Mouse (Mus musculus): Measurements from ENCODE around the gene D11Wsu47e. TPM values are rescaled to one million over a fixed set of nuclear protein-coding genes. Genes with fewer than 3 reads are reported as not detected.
"Not testable (repeated sequence)": the region's sequence is repeated elsewhere in the genome, so short reads cannot be mapped to it uniquely, and the experiment has no call there.

The D11Wsu47e gene
- total RNA-seq (2021): 10 to 100 TPM; 12.6 to 13.5 TPM

DNA sequence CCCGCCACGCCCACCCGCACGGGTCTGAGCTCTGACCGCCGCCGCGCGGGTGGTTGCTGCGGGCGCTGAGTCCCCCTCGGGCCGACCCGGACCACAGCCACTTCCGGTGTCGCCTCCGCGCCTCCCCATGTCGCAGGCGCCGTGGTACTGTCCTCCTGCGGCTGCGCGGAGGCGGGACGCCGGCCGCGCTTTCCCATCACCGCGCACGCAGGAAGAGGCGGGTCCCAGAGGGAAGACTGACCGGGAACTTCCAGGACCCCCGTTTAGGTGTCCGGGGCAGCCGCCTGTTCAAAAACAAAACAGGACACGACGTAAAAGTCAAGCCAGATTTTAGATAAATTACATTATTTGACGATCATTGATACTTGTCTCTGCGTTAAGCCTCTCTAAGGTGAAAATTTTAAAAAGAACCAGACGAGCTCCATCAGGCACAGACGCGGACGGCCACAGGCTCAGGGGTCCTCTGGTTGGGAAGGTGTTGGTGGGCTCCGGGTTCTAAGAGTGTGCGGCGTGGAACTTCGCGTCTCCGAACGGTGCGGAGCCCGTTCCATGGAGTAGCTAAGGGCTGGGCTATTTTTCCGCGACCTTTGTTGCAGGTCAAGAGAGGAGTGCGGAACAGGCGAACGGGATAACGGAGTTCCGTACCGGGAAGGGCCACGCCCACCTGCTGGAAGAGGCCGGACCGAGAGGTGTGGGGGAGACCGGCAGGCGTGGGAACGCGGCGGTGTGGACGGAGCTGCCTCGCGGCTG lies at the start of gene D11Wsu47e, which contains the start of gene Fam104a:
Gene D11Wsu47e (plus strand): TSS at position 456 of the 750 bp plus-strand sequence.
Gene Fam104a (minus strand): TSS at position 199 of the 750 bp plus-strand sequence.
- intact Hi-C loops (cut with DNase I): loop anchor here (2.0 kb wide), 1 partner anchor 35 kb away; the partner anchor contains the start of gene Cog1

DNA sequence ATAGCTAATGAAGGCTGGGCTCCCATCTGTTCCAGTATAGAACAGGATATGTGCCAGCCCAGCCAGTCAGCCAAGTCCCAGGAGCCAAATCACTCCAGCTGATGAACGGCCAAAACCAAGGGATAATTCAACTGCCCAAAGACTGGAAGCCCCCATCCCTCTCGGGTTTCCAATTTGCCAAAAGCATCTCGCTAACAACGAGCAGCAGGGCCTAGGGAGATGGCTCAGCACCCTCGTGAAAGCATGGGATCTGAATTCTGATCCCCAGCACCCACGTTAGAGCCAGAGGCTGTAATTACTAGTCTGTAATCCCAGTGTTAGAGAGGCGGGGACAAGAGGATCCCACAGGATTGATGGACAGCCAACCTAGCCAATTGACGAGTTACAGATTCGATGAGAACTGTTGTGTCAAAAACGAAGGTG lies 49.5 kb upstream of the D11Wsu47e start:
- DNase-seq (ENCODE audit: low spot score in 2 of 2): no peak
- intact Hi-C loops (cut with DNase I): no loop called here

More for the DNA sequence above, at the start of gene D11Wsu47e, which contains the start of gene Fam104a:
- DNase-seq (ENCODE audit: low spot score in 2 of 2): peak; percentile 95 to 97

DNA sequence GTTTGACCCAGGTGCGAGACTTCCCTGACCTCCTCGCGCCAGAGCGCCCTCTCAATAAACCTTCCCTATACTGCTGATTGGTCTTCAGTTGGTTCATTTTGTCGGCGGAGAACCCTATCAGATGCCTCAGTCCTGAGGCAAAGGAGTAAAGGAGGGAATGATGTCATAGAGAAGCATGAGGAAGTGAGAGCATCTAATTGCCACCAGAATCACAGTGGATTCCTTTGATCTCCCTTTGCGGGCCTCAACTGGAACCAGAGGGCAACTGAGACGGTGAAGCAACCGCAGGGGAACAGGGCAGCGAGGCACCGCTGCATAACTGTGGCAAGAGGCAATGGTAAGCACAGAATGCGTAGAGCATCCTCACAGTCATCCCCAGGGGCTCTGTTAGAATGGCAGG lies 45.5 kb upstream of the D11Wsu47e start:
- no peak for DNase-seq (ENCODE audit: low spot score in 2 of 2)
- intact Hi-C loops (cut with DNase I): no loop called here

DNA sequence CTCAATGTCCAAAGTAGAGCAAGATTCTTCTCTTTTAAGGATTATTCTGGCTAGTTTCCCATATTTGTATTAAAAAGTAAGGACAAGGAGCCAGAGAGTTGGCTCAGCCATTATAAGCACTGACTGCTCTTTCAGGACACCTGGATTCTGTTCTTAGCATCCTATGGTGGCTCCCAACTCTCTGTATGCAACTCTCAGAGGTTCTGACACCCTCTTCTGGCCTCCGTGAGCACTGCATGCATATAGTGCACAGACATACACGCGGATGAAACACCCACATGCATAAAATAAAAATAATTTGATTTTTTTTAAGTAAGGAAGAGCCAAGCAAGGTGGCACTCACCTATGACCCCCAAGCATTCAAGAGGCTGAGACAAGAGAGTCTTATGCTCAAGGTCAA lies 39.0 kb upstream of the D11Wsu47e start:
- DNase-seq (ENCODE audit: low spot score in 2 of 2): no peak

DNA sequence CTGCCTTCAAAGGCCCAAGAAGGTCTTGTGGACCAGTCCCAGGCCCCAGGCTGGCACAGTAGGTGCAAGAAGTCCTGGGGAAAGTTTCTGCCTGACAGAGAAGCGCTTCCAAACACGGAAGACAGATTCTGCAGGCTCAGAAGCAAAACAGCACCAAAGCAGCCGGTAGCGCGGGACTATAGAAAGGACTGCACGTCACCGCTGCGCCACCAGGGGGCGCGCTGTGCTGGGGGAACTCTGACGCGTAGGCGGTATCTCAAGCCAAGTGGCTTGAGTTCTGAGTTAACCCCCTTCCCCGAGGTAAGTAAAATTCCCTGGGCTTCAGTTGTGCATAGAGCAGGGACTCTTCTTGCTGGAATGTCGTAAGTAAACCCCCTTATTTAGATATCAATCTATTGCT lies 36.1 kb upstream of the D11Wsu47e start:
- peak; percentile 73 to 79 for DNase-seq (ENCODE audit: low spot score in 2 of 2)
- intact Hi-C loops (cut with DNase I): loop anchor here (1.0 to 2.0 kb wide), 2 partner anchors 35 to 163 kb away; no protein-coding TSS in a partner anchor

More for the DNA sequence above, 39.0 kb upstream of the D11Wsu47e start:
- intact Hi-C loops (cut with DNase I): no loop called here

DNA sequence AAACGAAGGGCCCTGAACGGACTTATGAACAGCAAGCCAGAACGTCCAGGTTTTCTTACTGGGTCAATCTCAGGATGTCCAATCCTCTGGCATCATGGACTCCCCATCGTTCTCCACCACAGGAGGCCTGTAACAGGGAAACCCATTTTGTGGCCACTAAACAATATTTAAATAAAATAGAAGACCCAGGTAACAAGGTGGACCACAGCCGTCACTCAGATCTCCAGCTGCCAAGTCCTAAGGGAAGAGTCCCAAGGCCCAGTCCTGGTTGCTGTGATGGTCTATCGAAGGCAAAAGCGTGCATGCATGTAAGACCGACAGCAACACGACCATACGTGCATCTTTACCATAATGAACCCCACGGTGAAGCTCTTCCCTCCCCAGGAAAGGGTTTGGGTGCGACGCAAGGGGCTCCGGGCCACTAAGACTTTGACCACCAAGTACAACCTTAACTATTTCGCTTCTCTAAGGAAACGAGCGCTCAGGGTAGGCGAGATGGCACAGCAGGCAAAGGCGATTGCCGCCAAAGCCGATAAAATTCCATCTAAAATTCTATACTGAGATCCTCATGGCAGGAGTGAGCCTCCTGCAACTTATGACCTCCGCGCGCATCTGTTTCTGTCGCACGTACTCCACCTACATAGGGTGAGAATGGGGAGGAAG lies 35.4 kb upstream of the D11Wsu47e start, which contains the start of gene Cog1:
Gene Cog1 (plus strand): TSS at position 480 of the 663 bp plus-strand sequence.
- DNase-seq (ENCODE audit: low spot score in 2 of 2): no peak

DNA sequence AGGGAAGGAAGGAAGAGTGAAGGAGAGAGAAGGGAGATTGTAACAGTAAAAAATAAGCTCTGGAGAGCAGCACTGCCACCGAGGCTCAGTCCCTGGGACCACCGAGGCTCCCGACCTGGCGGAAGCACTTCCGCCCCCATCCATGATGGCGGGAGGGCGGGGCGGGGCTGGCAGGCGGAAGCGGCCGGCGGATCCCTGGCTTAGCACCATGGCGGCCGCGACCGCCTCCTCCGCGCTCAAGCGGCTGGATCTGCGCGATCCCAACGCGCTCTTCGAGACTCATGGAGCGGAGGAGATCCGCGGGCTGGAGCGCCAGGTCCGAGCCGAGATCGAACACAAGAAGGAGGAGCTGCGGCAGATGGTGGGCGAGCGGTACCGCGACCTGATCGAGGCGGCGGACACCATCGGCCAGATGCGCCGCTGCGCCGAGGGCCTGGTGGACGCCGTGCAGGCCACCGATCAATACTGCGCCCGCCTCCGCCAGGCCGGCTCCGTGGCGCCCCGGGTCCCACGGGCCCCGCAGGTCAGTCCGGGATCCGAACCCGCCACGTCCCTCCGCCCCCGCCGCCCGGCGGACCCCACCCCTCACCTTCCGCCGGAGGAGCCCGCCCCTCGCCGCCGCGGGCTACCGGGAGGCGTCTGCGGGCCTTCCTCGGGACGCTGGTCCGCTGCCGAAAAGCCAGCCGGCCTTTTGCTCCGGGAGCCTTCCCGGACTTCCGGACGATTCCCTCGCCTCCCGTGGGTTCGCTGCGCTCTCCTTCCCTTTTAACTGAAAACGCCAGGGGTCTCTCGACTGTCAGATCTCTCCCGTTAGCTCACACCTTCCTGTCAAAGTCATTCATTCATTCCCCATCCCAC lies 34.6 kb upstream of the D11Wsu47e start, which contains the start of gene Slc39a11:
Gene Slc39a11 (minus strand): TSS at position 727 of the 858 bp plus-strand sequence.
- DNase-seq (ENCODE audit: low spot score in 2 of 2): peak; percentile 58 to 71
- intact Hi-C loops (cut with DNase I): loop anchor here (2.0 kb wide), 1 partner anchor 33 kb away; no protein-coding TSS in a partner anchor

More for the DNA sequence above, 35.4 kb upstream of the D11Wsu47e start, which contains the start of gene Cog1:
- intact Hi-C loops (cut with DNase I): loop anchor here (1.0 to 2.0 kb wide), 2 partner anchors 34 to 162 kb away; no protein-coding TSS in a partner anchor

DNA sequence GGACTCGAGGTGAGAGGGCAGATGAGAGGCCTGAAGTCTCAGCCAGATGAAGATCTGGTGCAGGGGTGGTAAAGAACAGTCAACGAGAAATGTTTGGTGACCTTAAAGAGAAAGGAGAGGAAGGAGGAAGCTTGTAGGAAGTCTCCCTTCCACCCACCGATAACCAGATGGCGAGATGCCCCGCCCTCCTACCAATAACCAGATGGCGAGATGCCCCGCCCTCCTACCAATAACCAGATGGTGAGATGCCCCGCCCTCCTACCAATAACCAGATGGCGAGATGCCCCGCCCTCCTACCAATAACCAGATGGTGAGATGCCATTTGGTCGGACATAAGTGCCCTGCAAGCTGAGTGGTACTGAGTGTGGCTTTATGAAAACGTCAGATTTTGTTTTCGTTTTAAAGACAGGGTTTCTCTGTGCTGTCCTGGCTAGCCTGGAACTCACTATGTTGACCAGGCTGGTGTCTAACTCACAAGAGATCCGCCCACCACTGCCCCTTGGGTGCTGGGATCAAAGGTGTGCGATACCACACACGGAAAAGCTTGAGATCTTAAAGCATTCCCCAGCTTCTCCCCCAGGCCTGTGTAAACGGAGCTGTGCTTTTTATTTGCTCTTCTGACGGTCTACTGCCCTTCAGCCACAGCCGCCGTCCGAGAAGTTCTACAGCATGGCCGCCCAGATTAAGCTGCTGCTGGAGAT lies 32.9 kb upstream of the D11Wsu47e start:
- no peak for DNase-seq (ENCODE audit: low spot score in 2 of 2)
- intact Hi-C loops (cut with DNase I): no loop called here

DNA sequence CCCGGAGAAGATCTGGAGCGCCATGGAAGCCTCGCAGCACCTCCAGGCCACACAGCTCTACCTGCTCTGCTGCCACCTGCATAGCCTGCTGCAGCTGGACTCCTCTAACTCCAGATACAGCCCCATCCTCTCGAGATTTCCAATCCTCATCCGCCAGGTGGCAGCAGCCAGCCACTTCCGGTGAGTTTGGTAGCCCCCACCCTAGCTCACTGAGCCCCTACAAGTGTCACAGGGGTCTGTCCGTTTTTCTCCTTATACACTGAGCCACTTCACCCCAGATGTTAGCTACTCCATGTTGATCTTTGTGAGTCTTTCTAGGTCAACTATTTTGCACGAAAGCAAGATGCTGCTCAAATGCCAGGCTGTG lies 32.3 kb upstream of the D11Wsu47e start:
- peak in 1 of 2 experiments; percentile 42 for DNase-seq (ENCODE audit: low spot score in 2 of 2)
- intact Hi-C loops (cut with DNase I): no loop called here

DNA sequence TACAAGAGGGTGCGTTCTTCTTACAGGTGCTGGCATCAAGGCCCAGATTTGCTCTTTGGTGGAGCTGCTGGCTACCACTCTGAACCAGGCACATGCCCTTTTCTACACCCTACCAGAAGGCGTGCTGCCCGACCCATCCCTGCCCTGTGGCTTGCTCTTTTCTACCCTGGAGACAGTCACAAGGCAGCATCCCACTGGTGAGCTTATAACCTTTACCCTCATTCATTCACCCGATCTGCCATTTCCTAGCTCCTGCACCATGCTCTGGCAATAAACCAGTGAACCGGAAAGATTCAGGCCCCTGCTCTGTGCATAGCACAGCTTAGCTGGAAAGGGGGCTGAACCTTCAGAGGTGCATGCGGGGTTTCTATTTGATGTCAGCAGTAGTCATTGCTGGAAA lies 31.7 kb upstream of the D11Wsu47e start:
- intact Hi-C loops (cut with DNase I): no loop called here
- DNase-seq (ENCODE audit: low spot score in 2 of 2): no peak

DNA sequence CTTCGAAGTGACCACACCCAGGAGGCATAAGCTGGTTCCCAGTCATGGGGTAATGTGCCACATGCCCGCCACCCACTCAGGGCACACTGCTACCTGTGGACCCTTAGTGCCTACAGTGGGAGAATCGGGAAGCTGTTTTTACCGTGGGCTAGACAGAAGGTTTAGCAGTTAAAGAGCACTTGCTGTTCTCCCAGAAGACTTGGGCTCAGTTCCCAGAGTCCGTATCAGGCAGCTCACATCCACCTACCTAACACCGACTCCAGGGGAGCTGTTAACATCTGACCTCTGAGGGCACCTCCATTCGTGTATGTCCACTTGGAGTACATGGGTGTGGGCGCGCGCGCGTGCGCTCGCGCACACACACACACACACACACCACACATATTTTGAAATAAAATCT lies 30.1 kb upstream of the D11Wsu47e start:
- DNase-seq (ENCODE audit: low spot score in 2 of 2): peak in 1 of 2 experiments; percentile 32
- intact Hi-C loops (cut with DNase I): no loop called here

DNA sequence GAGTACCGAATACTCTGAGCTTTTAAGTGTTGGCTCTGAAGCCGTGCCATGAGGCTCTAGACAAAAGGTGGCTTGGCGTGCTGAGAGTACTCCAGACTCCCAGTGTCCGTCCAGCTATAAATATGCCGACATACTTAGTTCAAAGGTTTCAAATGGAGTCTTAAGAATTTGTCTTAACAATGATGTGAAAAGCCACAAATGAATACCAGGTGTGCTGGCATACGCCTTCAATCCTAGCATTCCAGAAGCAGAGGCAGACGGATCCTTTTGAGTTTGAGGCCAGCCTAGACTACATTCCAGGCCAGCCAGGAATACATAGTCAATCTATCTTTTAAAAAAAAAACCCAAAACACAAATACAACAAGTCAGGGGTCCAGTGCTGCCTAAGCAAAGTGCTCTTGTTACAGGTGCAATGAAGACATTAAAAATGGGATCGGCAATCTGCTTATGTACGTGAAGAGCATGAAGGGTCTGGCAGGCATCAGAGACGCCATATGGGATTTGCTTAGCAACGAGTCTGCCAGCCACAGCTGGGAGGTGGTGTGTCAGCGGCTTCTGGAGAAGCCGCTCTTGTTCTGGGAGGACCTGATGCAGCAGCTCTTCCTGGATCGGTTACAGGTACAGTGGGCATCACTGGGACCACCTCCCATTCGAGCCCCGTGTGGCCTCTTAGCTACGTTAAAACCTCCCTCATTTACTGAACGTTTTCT lies 29.5 kb upstream of the D11Wsu47e start:
- DNase-seq (ENCODE audit: low spot score in 2 of 2): peak; percentile 66 to 70
- intact Hi-C loops (cut with DNase I): no loop called here

DNA sequence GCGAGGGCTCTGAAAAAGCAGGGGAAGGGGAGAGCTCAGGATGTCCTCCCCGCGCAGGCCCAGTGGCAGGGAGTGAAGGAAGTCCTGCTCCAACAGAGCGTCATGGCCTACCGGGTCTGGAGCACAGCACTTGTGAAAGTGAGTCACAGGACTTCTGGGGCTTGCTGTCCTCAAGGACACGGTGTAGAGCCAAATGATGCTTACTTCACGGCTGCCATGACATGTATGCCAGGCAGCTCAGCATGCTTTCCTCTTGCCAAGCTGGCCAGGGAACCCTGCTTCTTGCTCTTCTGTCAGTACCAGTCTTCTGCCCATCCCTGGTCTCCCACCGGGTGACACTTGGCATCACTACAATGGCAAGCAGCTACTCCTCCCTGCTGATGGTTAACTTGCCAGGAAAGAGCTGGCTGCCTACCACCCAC lies 27.7 kb upstream of the D11Wsu47e start:
- intact Hi-C loops (cut with DNase I): no loop called here
- DNase-seq (ENCODE audit: low spot score in 2 of 2): peak in 1 of 2 experiments; percentile 22

DNA sequence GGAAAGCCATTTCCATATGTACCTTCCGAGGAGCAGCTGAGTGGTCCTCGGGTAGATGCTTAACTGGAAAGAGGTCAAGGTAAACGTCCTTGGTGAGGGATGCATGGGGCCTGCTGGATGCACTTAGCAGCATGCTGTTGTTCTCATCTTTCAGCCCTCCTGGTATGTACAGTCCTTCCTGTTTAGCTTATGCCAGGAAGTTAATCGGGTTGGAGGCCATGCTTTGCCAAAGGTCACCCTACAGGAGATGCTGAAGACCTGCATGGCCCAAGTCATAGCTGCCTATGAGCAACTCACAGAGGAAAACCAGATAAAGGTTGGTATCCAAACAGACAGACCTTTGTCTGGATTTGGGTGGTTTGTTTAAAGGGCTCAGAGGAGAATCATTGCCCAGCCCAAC lies 27.0 kb upstream of the D11Wsu47e start:
- intact Hi-C loops (cut with DNase I): no loop called here
- DNase-seq (ENCODE audit: low spot score in 2 of 2): no peak

DNA sequence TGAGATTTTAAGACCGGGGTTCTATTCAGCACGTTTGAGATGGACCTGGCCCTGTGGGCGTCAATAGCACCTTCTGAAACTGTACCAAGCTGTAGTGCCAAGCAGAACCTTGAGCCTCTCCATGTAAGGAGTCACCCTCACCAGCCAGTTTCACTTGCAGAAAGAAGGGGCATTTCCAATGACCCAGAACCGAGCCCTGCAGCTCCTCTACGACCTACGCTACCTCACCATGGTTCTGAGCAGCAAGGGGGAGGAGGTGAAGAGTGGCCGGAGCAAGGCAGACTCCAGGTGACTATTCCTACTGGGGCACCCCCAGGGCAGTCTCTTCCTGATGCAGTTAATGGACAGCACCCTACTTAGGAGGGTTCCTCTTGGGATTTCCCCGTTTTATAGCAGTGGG lies 25.9 kb upstream of the D11Wsu47e start:
- intact Hi-C loops (cut with DNase I): no loop called here
- DNase-seq (ENCODE audit: low spot score in 2 of 2): no peak

DNA sequence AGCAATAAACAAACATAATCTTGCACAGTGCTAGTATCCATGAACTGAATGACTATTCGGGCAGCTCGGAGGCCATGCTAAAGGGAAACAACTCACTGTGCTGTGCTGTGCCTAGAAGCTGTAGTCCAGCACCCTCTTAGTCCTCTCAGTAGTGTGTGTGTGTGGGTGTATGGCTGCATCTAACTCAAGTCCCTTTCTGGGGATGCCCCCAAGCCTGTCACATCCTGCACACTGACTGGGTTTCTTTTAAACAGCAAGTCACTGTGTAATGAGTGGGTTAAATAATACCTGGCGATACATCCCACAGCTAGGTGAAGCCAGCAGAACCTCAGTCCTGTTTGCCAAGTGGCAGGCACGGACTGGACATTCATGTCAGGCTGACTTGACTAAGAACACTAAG lies 25.4 kb upstream of the D11Wsu47e start:
- intact Hi-C loops (cut with DNase I): no loop called here
- no peak for DNase-seq (ENCODE audit: low spot score in 2 of 2)

DNA sequence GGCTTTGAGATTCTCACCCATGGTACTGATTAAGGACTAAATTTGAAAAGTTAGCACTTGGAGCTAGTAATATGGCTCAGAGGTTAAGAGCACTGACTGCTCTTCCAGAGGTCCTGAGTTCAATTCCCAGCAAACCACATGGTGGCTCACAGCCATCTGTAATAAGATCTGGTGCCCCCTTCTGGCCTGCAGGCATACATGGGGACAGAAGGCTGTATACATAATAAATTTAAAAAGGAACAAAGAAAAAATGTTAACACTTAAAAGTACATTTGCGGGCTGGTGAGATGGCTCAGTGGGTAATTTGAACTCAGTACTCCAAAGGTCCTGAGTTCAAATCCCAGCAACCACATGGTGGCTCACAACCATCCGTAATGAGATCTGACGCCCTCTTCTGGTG lies 24.0 kb upstream of the D11Wsu47e start:
- intact Hi-C loops (cut with DNase I); DNase-seq (ENCODE audit: low spot score in 2 of 2): not testable (repeated sequence)

DNA sequence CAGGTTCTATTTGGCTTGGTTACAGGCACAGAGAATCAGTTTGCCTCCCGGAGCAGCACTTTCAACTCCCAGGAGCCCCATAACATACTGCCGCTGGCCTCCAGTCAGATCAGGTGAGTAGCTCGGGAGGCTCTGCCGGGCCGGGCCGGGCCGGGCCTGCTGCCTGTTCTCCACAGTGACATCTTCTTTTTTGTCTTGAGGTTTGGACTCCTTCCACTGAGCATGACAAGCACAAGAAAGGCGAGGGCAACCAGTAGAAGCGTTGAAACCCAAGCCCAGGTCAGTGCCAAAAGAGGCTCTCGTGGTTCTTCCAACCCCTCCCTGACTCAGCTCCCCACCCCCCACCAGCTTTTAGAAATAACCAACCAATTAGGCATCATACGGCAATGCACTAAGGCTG lies 23.3 kb upstream of the D11Wsu47e start:
- intact Hi-C loops (cut with DNase I): no loop called here
- DNase-seq (ENCODE audit: low spot score in 2 of 2): no peak

All from left cerebral cortex, postnatal 25 days (tissue).